Mouse (Mus musculus): ENCODE data around the gene Pnpla7. TPM values are rescaled to one million over a fixed set of nuclear protein-coding genes. Genes with fewer than 3 reads are reported as not detected.

Pnpla7 gene
- 98.3 TPM for polyA plus RNA-seq (2017; shearing (Covaris generic))

GRCm38 (mm10) chr2:24975704-24976297 lies at the start of gene Pnpla7:
TSS of gene Pnpla7 (plus strand) at chr2:24976033.

DNA sequence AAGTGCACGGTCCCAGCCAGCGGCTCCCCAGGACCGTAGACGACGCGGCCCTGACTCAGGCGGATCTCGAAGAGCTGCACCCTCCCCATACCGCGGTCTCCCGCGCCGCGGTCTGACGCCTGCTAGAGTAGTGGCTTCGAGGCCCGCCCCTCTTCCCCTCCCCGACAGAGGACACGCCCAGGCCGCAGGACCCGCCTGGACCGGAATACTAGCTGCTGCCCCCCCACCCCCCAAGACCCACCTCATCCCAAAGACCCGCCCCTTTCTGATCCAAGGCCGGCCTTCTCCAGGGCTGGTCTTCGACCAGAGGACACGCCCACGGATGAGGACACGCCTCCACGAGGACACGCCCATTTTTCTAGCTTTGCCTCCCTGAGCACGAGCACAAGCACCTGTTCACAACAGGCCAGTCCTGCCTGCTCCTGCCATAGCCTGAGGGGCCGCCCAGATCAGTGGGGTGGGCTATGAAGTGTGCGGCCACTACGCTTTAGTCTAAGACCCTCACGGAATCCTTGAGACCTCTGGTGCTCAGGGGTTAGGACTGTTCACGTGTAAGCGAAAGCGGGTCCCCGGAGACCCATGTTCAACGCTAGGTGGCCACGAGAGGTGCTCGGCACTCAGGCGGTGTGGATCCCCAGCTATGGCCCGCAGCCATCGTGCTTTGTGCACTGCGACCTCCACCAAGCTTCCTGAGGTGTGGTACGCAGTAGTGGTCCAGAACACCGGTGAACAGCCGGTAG lies 40.6 kb upstream of the Pnpla7 start, which contains the start of gene Arrdc1:
Gene Arrdc1, minus strand, starts transcription at position 196 of the 740 bp plus-strand sequence.

DNA sequence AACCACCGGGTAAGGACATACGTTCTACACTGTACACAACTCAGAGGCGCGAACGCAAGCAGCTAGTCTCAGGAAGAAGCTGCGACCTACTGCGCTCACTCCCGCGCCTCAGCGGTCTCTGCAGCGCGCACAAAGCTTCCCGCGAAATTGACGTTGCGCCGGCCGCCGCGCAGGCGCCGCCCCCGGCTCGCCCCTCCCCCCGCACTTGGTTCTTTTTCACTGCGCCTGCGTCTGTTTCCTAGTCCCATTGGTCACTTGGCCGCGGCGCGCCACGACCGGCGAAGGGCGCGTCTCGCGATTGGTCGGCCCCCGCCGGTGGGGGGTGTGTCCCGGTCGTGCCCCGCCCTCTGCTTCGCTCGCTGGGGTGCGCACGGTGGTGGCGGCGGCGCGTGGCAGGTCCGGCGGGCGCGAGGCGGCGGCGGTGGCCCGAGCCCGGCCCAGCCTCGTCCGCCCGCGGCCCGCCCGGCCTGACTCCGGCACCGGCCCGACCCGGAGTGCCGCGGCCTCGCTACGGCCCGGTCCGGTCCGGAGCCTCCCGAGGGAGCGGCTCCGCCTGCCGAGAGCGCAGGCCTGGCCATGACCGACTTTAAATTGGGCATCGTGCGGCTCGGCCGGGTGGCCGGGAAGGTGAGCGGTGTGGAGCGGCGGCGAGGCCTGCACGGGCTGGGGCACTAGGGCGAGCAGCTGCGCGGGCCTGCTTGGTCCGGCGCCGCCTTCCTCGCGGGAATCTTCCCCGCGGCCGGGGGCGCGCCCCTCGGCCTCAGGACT lies 26.2 kb upstream of the Pnpla7 start, which contains the start of gene Zmynd19:
Gene Zmynd19, plus strand, starts transcription at position 372 of the 768 bp plus-strand sequence.

GRCm38 (mm10) chr2:24962304-24963000 lies 13.4 kb upstream of the Pnpla7 start, which contains the start of gene Dph7:
TSS of gene Dph7 (plus strand) at chr2:24962400.

GRCm38 (mm10) chr2:24974906-24975703 lies 728 bp upstream of the Pnpla7 start, which contains the start of gene Mrpl41:
TSS of gene Mrpl41 (minus strand) at chr2:24975098.

DNA sequence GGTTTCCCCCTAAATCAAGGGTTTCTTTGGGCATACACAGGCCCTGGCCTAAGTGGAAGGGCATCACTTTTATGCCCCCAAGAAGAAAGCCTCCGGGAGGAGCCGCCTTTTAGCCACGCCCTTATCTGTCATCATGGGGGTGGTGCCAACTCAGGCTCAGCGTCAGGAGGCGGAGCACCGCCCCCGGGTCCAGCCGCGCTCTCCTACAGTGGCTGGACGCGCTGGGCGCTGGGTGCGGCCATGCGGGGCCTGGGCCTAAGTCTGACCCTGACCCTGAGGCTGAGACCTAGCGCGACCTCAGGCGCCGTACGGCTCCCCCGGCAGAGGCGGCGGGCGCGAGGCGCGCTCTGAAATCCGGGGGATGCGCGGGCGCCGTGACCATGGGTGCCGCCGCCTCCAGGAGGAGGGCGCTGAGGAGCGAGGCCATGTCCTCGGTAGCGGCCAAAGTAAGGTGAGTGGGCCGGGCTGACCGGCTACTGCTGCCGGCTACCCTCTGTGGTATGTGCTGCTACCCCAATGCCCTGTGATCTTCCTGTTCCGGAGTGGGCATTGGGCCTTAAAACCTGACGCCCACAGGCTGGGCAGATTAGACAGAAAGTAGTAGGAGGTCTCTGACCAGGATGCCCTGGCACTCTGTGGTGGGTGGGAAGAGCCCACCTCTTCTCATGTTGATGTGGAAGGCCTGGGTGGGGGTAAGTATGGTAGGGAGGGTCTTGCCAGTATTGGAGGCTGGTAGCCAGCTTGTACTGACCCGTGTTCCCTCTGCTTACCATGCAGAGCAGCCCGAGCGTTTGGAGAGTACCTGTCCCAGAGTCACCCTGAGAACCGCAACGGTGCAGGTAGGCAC lies 78.6 kb downstream of the Pnpla7 start, which contains the start of gene Nsmf:
Gene Nsmf, plus strand, starts transcription at position 135 of the 847 bp plus-strand sequence.

GRCm38 (mm10) chr2:25080076-25080475 lies 104.2 kb downstream of the Pnpla7 start, which contains the start of gene Entpd8:
TSS of gene Entpd8 (plus strand) at chr2:25080304.

DNA sequence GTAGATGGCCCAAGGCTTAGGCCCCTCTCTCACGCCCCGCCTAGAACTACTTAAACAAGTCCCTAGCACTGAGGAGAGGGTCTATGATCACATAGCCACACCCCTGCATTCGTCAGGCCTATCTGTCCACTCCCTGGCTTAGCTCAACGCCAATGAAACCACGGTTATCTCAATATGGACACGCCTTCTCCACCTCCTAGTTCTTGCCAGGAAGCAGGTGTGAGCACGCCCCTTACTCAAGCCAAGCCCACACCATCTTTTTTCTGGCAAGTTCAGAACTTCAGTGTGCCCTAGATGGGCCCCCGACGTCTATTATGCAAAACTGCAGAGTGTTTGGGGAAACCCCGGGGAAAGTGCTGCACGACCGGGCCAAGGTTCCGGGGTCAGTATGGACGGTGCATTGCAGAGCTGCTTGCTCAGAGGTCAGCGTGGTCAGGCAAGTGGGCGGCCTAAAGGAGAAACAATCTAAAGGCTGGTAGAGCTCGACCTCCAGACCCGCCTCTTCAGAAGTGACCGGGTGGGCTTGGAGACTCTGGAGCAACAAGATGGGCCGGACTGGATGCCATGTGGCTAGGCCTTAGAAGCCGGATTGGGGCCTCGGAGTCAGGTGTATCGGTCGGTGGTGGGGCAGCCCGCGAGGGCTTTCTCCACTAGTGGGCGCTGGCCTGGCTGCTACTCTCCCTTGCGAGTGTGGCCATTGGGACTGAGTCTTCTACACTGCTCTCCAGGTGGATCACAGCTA lies 119.4 kb downstream of the Pnpla7 start, which contains the start of gene Noxa1:
Gene Noxa1, minus strand, starts transcription at position 41 of the 742 bp plus-strand sequence.

Other genes with a start within 250 kb of the Pnpla7 start
- gene Cacna1b, start 212.9 kb upstream of the Pnpla7 start, polyA plus RNA-seq (2017; shearing (Covaris generic)): 0.07 TPM
- gene Ehmt1, start 56.4 kb upstream of the Pnpla7 start, polyA plus RNA-seq (2017; shearing (Covaris generic)): 55.3 TPM
- gene Arrdc1, start 40.8 kb upstream of the Pnpla7 start, polyA plus RNA-seq (2017; shearing (Covaris generic)): 197 TPM
- 21.1 TPM for gene Zmynd19, start 26.2 kb upstream of the Pnpla7 start, polyA plus RNA-seq (2017; shearing (Covaris generic))
- gene Dph7, start 13.6 kb upstream of the Pnpla7 start, polyA plus RNA-seq (2017; shearing (Covaris generic)): 15.2 TPM
- gene Mrpl41, start 935 bp upstream of the Pnpla7 start, polyA plus RNA-seq (2017; shearing (Covaris generic)): 93.4 TPM
- gene Nsmf, start 78.3 kb downstream of the Pnpla7 start, polyA plus RNA-seq (2017; shearing (Covaris generic)): 20.8 TPM
- gene Entpd8, start 104.3 kb downstream of the Pnpla7 start, polyA plus RNA-seq (2017; shearing (Covaris generic)): not detected
- not detected for gene Noxa1, start 119.1 kb downstream of the Pnpla7 start, polyA plus RNA-seq (2017; shearing (Covaris generic))
- 3.0 TPM for gene Nrarp, start 204.7 kb downstream of the Pnpla7 start, polyA plus RNA-seq (2017; shearing (Covaris generic))
- 20.7 TPM for gene Tor4a, start 220.9 kb downstream of the Pnpla7 start, polyA plus RNA-seq (2017; shearing (Covaris generic))
- gene Nelfb, start 235.5 kb downstream of the Pnpla7 start, polyA plus RNA-seq (2017; shearing (Covaris generic)): 97.1 TPM
- gene Stpg3, start 238.6 kb downstream of the Pnpla7 start, polyA plus RNA-seq (2017; shearing (Covaris generic)): not detected
- not detected for gene Fam166a, start 242.7 kb downstream of the Pnpla7 start, polyA plus RNA-seq (2017; shearing (Covaris generic))
- gene Tubb4b, start 248.7 kb downstream of the Pnpla7 start, polyA plus RNA-seq (2017; shearing (Covaris generic)): 99.9 TPM

All from naive thymus-derived CD4-positive, alpha-beta T cell, adult 5 months (primary cell).